Mouse (Mus musculus) kidney, postnatal 36 days (tissue): ENCODE data around the gene Rab30.

ENCODE experiments used
- DNase-seq, 2 experiments: peaks; one replicate each; pipeline ENCODE4 v3.0.0; 2021 to 2022; ENCODE audit warnings: mixed read lengths in 2 of 2

Rab30 gene

DNA sequence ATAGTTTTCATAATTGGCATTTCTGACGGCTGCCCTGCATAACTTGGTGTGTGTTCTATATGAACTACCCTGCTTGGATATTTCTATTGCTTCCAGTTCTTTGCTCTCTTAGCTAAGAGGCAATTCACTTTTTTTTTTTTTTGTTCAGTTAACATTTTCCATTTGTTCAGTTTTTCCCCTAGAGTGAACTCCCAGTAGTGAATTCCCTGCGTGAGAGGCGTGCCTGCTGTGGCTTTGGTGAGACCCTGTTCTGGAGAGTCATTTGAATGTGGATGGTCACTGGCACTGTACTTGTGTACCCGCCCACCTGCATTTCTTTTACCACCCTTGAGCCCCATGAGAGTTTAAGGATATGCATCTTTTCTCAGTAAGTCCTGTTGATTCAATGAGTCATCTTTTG lies 60.8 kb downstream of the Rab30 start:
- DNase-seq: no peak

DNA sequence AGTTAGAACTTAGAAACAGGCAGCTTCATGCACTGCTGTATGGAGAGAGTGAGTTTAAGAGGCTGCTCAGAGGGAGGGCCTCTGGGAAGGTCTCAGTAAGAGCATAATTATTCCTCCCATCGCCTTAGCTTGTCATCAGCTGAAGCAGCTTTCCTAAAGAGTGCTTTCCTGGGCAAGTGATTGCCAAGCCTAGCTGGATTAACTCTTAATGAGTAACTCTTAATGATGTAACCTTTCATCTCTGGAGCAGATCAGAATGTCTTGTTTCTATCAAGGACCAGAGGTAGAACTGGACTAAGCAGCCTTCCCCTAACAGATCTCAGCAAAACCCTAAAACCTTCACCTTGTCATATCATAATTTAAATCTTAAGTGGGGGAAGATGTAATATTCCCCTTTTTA lies 61.8 kb downstream of the Rab30 start:
- peak; percentile 13 to 58 for DNase-seq

DNA sequence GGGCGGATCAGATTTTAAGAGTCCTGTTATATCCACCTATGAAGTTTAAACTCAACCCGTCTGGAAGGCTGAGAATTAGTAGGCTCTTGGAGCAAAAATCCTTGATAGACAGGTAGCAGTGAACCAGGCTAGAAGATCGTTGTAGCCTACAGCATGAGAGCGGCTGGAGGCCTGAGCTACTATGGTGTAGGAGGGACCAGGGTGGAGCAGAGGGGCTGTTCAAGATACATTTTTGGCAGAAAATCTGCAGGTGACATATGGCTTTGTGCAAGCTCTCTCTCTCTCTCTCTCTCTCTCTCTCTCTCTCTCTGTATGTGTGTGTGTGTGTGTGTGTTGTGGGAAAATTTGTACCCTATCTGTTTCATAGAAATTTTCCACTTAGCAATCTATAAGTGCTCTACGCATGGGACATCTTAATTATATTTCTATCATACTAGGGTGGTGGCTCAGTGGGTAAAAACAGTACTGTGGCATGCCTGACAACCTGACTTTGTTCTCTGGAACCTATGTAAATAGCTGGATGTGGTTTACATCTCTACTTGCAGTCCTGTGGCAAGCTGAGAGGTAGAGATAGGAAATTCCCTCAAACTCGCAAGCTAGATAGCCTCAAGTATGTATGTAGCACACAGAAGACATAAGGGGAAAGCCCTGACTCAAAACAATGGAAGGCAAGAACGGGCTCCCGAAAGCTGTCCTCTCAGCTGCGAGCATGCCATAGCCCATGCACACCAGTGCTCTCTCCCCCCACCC lies 63.7 kb downstream of the Rab30 start:
- DNase-seq: no peak

DNA sequence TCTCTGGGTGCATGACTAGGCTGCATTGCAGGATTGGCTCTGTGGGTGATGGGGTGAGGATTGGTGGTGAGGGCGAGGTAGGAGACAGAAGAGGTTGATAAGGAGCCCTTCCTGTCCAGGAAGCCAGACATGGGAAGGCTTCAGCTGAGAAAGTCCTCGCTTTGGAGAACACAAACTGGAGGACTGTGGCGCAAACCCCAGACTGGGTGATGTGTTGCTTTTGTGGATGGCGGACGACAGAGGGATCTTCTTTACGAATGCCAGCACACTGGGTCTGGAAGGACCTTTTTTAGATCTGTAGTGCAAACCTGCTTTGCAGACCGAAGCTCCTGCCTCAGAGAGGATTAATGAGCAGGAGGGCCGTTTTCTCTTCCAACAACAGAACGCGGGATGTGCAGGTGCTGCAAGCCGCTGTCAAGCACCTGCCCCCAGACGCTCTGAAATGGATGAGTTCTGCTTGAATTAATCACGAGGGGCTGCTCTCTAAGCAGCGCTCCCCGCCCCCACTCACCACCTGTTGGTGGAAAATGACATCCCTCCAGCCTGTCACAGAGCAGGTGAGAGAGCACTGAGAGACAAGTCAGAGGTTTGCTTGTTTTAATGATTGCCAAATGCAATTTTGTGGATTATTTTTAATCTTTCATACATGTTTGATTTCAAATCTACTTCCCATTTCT lies 65.2 kb downstream of the Rab30 start:
- no peak for DNase-seq

GRCm38 (mm10) chr7:92807482-92807881 lies 66.1 kb downstream of the Rab30 start:
- DNase-seq: peak; percentile 75 to 77

- DNase-seq: no peak
Observed at GRCm38 (mm10) chr7:92811667-92812279, 70.4 kb downstream of the Rab30 start.

- DNase-seq: no peak
Observed at GRCm38 (mm10) chr7:92817242-92817641, 75.8 kb downstream of the Rab30 start.

GRCm38 (mm10) chr7:92817886-92818285 lies 76.5 kb downstream of the Rab30 start:
- DNase-seq: no peak

DNA sequence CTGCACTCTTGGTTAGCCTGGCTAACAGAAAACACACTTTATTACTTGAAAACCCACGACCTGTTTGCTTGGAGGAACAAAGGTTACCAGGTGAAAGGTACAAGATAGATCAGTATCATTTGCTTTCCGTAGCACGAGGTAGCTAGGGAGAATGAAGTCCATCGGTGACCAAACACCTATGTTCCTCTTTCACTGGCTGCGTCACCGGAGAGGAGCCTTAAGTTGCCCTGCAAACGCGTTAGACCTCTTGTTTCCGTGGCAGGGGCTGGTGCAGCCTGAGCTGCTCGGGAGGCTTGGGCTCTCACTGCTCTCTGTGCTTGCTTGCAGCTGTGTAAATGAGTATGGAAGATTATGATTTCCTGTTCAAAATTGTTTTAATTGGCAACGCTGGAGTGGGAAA lies 78.3 kb downstream of the Rab30 start:
- peak; percentile 19 to 32 for DNase-seq

GRCm38 (mm10) chr7:92820410-92820809 lies 79.0 kb downstream of the Rab30 start:
- no peak for DNase-seq

DNA sequence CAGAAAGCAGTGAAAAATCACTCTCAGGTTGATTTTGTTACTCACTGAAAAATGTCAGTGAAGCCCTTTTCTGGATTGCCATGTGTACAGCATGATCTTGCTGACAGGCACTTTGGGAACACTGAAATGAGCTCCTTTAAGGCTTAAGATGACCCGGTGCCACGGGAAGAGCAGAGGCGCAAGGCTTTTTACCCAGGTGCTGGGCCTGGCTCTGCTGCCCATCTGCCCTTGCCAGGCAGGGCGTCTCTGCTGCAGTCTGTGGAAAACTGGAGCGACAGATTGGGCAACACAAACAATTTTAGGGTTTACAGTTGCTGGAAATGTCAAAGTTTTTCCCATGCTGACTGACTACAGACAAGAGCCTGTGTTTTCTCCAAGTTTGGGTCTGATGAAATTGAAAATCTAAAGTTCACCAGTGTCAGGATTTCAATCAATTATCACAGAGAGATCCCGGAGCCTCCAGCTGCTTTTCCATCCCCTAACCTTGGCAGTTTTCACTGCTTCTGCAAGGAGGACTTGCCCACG lies 79.6 kb downstream of the Rab30 start:
- peak in 1 of 2 experiments; percentile 5 for DNase-seq

- DNase-seq: no peak
Observed at GRCm38 (mm10) chr7:92821871-92822270, 80.5 kb downstream of the Rab30 start.

GRCm38 (mm10) chr7:92822409-92823101 lies 81.2 kb downstream of the Rab30 start:
- no peak for DNase-seq

DNA sequence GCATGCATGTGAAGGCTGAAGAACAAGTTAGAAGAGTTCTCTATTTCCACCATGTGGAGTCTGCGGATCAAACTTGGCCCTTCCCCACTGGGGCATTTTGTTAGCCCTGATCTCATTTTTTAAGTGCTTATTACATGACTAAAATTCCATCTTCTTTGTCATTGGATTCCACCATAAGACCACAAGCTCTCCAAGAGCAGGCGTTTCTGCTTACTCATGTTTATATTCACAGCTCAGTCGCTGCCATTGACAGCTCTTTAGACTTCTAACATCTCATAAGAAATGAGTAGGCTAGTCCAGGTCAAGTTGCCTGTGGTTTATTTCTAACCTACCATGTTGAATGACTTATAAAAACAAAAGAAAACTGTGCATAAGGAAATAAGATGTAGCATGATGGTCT lies 84.8 kb downstream of the Rab30 start:
- no peak for DNase-seq

DNA sequence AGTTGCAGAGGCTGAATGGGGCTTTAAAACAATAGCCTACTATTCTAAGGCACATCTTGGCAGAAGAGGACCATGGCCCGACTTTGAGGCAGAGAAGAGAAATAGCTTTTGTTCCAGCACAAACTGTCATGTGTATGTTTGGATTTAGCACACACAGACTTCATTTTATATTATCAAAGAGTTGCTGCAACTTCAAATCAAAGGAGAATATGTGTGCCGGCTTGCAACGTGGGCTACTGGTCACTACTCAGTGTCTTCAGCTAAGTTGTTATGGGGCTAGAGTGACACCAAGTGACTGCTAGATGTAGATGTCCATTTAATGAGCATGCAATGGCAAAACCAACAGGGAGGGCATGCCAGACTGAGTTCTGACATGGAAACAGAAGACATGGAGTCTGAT lies 86.6 kb downstream of the Rab30 start:
- DNase-seq: peak; percentile 33 to 45

GRCm38 (mm10) chr7:92832395-92832794 lies 91.0 kb downstream of the Rab30 start:
- DNase-seq: no peak

DNA sequence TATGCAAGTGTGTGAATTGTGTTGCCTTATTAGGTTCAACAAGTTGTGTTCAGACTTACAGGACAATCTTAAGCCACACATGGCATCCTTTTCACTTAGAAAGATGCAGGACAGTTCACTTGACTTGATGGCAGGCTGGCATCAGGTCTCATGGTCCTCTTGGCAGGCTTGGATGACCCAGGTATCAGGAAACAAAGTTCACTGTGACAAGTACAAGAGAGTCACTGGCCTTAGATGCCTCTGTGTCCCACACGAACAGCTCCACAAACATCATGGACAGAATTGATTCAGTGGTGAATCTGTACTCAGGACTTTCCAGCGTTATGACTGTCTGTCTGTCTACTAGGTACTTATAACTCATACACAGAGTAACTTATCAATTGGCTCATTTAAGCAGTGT lies 93.0 kb downstream of the Rab30 start:
- no peak for DNase-seq

DNA sequence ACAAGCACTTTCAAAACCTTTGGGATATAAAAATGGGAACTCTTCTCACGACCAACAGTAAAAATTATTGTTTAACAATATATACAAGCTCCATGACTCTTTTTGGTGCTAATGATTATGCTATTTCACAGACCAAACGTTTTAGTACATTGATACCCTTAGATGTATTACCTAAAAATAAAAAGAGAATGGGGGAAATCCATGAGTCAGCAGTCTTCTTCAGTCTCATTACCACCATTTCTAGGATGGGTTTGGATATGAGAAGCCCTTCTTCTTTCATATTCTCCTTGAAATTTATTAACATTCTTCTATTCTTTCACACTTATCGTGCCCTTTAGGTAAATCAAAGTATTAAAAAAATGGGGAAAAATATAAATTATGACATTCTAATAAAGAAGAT lies 95.0 kb downstream of the Rab30 start:
- DNase-seq: no peak

DNA sequence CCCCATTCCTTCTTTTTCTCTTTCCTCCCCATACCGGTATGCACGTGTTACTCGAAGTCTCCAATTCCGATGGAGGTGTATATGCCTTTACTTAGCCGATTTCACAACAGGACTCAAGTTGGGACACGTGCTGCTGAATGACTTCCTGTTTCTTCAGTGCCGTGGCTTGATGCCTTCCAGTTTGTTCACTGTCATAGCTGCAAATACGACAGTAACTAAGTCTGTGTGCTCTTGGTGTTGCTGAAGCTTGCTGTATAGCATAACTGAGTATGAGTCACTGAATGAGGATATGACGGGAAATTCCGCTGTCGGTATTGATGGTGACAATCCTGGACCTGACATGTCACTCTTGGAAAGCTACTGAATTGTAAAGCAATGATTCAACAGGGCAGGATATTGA lies 95.8 kb downstream of the Rab30 start:
- DNase-seq: no peak

DNA sequence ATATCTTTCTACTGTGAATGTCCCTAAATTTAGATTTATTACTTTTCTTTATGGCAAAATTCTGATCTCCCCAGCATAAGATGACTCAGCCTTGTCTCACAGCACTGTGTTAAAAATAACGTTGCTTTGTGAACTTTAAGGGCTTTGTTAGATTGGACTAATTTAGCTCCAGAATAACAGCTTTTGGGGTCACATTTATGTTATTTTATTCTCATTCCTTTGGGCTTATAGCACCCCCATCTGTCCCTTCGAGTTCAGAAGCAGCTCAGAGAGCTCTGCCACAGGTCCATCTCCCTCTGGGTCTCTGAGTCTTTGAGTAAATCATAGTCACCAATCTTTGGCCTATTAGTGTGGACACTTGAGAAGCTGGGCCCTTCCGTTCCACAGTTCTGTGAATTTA lies 96.5 kb downstream of the Rab30 start:
- no peak for DNase-seq

- no peak for DNase-seq
Observed at GRCm38 (mm10) chr7:92842254-92842653, 100.9 kb downstream of the Rab30 start.

DNA sequence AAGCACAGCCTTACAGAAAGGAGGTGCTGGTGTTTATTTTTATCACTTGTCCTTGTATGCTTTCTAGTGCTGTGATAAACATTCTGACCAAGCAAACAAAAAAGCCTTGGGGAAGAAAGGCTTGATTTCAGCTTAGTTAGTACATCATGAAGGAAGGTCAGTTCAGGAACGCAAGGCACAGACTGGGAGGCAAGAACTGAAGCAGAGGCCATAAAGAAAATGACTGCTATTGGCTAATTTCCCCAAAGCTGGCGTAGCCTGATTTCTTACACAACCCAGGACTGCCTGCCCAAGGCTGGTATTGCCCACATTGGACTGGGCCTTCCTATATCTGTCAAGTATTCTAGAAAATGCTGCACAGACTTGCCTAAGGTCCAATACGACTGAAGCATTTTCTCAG lies 106.8 kb downstream of the Rab30 start:
- DNase-seq: no peak

- DNase-seq: peak in 1 of 2 experiments; percentile 38
Observed at GRCm38 (mm10) chr7:92866526-92866925, 125.1 kb downstream of the Rab30 start.
